Mouse (Mus musculus): ENCODE data around the gene Tuba1b.
A peak's percentile ranks its signal among the peaks of the same experiment; 100 is the strongest.
"Not testable (repeated sequence)": the region's sequence is repeated elsewhere in the genome, so short reads cannot be mapped to it uniquely, and the experiment has no call there.

Tuba1b gene

DNA sequence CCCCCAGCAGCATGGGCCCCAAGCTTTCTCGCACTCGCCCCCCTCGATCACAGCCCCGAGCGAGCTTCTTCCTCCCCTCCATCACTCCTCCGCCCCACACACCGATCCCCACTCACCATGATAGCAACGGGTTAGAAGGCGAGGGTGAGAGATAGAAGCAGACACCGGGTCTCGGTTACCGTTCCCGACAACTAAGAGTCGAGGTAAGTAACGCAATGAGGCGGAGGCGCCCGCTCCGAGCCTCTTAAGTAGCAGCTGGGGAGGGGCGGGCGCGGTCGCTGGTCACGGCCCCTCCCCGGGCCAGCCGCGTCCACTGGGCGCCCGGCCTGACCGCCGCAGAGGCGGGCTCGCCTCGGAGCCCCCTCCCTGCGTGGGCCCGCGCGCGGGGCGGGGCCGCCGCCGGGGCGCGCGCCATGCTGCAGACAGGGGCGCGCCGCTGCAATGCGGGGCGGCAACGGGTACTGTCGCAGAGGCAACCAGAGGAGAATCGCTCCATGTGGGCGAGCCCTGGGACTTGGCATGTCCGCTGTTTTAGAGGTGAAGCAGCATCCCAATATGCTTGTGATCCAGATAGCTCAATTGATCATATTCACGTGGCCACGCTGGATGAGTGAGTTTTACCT is at the start of gene Tuba1b:
TSS of gene Tuba1b (minus strand) at position 349 of the 623 bp plus-strand sequence.
- DNase-seq: peak; percentile 91

- no peak for DNase-seq
Observed at GRCm38 (mm10) chr15:98983431-98984081, 49.2 kb upstream of the Tuba1b start.

- DNase-seq: no peak
Observed at GRCm38 (mm10) chr15:98982100-98982499, 47.7 kb upstream of the Tuba1b start.

GRCm38 (mm10) chr15:98980012-98980614 is 45.7 kb upstream of the Tuba1b start:
- no peak for DNase-seq

GRCm38 (mm10) chr15:98978409-98979172 is 44.2 kb upstream of the Tuba1b start:
- DNase-seq: no peak

- DNase-seq: peak; percentile 81
Observed at GRCm38 (mm10) chr15:98977759-98978408, 43.5 kb upstream of the Tuba1b start.

- DNase-seq: peak; percentile 46
Observed at GRCm38 (mm10) chr15:98976763-98977758, 42.7 kb upstream of the Tuba1b start.

- peak; percentile 51 for DNase-seq
Observed at GRCm38 (mm10) chr15:98973015-98973614, 38.8 kb upstream of the Tuba1b start.

DNA sequence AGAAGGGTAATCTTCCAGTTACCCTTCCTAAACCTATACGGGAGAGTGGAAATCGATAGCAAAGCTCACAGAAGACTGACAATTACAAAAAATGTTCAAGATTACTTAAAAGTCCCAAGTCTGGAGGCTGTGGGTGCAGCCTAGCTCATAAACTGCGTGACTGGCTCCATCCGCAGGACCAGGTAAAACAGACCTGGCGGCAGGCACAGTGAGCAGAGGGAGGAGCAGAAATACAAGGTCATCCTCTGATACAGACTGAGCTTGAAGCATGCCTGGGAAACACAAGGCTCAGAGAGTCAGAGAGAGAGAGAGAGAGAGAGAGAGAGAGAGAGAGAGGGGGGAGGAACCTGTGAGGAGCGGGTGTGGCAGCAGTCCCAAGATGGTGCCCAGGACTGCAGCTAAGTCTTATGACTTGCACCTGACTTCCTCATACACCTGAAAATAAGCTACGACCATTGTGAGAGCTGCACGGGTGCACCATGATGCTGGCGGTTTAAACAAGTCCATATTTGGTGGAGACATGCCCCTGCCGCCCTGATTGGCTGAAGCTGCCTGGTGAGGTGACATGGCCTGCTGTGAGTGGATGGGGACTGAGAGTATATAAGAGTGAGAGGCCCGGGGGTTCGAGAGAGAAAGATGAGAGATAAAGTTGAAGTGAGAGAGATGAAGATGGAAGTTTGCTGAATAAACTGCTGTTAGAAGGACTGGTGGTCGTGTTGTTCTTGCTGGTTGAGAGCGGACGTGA is 37.4 kb upstream of the Tuba1b start:
- DNase-seq: not testable (repeated sequence)

- no peak for DNase-seq
Observed at GRCm38 (mm10) chr15:98971111-98971510, 36.7 kb upstream of the Tuba1b start.

DNA sequence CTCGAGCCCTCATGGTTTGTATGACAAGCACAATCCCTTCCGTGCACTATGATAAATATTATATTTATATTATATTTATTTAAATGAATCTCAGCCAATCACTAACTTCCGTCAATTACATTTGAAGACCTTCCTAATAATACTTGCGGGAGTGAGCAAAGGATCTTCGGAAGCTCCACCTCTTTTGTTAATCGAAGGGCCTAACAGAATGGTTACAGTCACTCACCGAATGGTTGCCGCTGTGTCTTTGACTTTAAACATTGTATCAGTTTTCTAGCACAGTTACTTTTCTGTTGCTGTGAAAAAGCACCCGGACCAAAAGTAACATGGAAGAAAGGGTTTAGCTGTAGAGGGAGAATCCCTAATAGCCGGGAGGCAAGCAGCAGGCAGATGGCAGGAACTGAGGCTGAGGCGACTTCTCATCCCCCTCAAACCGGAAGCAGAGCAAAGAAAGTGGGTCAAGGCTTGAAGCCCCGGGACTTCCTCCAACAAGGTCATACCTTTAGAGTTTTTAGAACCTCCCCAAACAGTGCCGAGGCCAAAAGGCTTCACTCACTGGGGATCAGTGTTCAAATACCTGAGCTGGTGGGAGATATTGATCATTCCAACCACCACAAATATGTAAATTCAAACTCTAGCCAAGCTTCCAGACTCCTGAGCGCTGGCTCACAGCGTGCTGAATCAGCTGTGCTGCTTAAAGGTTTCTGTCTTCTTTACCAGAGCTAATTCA is 35.2 kb upstream of the Tuba1b start:
- no peak for DNase-seq

DNA sequence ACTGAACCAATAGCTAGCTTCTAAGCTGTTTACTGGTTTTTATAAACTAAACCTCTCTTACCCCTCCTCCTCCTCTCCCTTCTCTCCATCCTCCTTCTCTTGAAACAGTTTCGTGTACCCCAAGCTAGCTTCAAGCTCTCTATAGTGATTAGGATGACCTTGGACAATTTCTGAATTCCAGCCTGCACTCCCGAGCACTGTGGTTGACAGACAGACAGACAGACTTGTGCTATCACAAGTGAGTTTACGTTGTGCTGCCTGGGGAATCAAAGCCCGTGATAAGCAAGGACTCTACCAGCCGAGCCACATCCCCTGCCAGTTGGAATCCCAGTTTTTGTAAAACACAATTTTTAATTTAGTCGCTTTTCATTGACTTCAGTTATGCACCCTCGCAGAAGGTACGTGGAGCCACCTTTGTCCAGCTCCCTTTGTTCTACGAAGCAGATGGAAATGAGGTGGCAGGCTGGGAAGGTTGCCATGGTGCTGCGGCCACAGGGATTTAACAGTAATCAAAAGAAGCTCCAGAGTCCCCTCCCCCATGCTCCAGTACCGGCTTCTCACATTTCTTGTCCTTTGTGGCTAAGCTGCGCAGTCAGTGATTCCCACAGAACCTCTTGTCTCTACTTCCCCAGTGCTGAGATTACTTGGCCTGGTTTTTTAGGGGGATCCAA is 34.5 kb upstream of the Tuba1b start:
- DNase-seq: no peak

- no peak for DNase-seq
Observed at GRCm38 (mm10) chr15:98959531-98959930, 25.2 kb upstream of the Tuba1b start.

DNA sequence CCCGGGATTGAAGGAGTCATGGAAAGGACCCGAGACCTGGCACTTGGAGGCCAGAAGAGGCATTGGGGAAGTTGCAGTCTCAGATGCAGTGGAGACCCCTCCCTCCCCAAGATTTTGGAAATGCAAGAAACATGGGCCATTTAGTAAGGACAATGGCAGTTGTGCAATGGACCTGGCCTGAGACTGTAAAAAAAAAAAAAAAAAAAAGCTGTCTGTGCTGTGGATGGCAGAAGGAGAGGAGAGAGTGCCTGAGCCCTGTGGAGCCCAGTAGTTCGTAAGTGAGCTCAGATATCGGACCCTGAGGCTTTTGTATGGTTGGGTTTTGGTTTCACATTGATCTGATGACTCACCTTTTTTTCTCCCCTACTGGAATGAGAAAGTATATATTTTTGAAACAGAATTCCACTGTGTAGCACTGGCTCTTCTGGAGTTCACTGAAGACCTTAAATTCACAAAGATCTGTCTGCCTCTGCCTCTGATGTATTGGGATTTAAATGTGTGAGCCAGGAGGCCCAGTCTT is 24.6 kb upstream of the Tuba1b start:
- no peak for DNase-seq

GRCm38 (mm10) chr15:98957475-98957874 is 23.1 kb upstream of the Tuba1b start:
- DNase-seq: no peak

DNA sequence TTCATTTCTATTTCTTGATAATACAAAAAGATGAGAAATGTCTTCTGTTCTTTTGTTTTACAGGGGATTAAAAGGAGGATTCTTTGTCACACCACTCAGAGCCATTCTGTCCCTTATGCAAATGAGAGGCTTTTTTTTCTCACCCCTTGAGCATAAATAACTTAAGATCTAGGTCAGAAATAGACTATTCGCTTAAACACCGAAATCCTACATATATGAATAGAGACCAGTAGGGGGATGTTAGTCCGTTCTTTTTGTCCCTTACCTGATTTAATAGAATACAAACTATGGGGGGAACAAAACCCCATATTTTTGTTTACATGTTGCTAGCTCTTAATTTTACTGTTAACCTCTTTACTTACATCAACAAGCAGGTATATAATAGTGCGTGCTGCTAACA is 21.6 kb upstream of the Tuba1b start:
- no peak for DNase-seq

DNA sequence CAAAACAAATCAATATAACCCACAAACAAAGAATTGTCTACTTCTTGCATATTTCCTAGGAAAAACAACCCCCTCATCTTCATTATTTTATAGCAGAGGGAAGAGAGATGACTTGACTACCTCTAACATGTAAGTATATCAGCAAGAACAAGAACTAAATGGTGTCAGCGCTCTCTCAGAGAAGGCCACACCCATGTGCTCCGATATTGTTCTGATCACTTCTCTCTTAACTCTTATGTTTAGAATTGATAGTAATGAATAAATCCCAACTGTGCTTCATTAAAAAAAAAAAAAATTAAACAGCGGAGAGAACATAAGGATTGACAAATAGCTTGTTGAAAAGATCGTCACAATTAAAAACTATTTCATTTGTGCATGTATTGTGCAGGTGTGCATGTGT is 21.0 kb upstream of the Tuba1b start:
- no peak for DNase-seq

- DNase-seq: no peak
Observed at GRCm38 (mm10) chr15:98954425-98955253, 20.3 kb upstream of the Tuba1b start.
